Mouse (Mus musculus) MN1 (cell line): ENCODE data around the gene Me3.
"Not testable (repeated sequence)": the region's sequence is repeated elsewhere in the genome, so short reads cannot be mapped to it uniquely, and the experiment has no call there.

Source experiments
- DNase-seq: peaks from one replicate; pipeline ENCODE4 v3.0.0-alpha.2; 2016; ENCODE audit warnings: low spot score

Gene Me3

DNA sequence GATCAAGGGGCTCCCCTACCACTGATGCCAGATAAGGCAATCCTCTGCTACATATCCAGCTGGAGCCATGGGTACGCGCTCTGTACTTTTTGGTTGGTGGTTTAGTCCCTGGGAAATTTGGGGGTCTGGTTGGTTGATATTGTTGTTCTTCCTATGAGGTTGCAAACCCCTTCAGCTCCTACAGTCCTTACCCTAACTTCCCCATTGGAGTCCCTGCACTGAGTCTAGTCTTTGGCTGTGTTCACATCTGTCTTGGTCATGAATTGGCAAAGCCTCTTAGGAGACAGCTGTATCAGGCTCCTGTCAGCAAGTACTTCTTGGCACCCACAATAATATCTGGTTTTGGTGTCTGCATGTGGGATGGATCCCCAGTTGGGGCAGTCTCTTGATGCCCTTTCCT, 98.9 kb downstream of the Me3 start:
- DNase-seq: not testable (repeated sequence)

DNA sequence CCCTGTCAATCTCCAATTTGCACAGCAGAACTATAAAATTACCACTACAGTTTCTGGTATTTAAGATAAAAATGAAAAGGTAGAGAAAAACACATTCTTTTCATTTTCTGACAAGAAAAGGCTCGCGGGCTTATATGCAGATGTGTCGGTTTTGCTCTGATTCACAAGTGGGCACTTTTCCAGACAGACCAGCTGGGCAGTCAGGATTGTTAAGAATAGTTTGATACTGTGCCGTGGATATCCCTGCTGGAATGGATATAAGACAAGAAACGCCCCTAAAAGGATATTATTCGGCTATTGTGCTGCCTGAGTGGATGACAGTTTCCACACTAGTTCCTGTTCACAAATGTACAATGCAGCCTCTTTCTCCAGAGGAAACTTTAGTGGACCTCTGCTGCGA, 116.2 kb downstream of the Me3 start:
- DNase-seq: no peak

DNA sequence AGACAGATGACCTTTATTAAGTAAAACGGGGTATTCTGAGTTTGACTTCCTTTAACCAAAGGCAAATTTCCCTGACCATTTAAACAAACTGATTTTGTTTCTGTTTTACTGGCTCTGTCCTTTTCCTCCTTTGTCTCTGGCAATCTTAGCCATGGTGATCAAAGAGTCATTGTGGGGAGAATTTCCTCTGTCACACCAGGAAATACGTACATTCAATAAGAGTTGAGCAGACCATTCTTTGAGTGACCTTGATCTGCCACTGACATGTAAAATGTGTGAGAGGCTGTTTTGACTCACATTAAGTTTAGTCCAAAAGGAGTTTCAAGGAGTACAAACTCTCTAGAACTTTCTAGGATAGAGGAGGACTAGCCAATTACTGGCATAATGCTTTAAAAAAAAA, 117.0 kb downstream of the Me3 start:
- no peak for DNase-seq

DNA sequence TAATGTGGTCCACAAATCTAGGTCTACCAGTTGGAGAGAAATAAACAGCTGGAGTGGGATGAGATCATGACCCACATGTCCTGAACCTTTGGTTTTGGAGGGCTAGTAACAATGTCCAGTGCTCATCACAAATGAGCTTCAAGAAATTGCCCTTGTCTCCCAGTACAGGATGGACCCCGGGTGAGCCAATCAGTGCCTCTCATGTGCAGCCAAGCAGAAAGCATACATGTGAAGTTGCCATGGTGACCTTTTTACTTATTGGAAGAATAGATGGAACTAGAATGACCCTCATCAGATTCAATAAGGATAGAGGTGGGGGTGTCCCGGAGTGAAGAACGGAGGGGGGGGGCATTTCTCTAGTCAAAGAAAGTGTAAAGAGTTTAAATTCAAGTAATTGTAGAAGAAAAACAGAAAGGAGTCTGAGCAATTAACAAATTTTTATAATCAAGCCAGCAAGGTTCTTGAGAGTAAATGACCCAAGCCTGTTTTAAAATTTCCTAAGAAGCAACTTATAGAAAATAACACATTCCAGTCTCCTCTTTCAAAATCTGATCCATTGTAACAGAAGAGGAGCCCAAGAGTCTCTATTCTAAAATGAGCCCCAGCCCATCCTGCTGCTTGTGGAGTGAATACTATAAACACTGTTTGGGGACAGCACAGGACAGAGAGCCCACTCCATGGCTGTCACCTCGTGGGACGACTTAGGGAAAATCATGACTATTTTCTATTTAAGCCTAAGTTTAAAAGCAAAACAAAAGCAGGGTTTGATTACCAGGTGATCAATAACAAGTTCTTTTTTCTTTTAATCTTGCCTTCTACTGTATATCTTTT, 134.7 kb downstream of the Me3 start:
- DNase-seq: no peak

DNA sequence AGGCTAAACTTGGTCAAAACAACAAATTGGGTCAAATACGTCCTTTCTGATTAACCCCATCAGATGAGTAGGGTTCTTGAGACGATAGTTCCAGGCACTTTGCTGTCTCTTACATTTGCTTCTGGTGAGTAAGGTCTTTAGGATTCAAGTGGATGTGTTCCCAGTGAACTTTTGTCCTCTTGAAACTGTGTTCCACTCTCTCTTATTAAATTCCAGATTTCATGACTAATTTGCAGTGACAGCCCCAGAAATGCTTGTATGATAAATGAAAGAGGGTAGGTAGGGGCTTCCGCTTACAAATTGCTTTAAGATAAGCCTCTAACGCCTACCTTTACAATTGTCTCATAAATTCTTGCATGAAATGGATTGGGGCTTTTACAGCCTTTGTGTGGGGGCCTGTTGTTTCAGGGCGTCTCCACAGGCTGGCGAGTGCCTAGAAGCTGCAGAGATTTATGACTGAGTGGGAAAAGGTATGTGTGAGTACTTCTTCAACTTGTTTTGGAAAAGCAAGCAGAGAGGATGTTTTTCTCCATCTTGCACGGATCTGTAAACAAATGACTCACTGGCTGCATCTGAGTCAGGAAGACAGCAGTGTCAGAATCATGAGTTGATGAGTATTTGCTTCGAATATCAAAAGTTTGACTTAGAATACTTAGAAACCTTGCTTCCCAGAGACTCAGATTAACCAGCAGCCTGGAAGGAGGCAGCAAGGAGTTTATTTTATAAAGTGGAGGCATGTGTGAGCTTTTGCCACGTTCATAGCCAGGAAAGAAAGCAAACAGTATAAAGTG, 137.1 kb downstream of the Me3 start:
- no peak for DNase-seq

- no peak for DNase-seq
Observed at GRCm38 (mm10) chr7:89770021-89770420, 137.8 kb downstream of the Me3 start.

- DNase-seq: no peak
Observed at GRCm38 (mm10) chr7:89772906-89773305, 140.7 kb downstream of the Me3 start.

DNA sequence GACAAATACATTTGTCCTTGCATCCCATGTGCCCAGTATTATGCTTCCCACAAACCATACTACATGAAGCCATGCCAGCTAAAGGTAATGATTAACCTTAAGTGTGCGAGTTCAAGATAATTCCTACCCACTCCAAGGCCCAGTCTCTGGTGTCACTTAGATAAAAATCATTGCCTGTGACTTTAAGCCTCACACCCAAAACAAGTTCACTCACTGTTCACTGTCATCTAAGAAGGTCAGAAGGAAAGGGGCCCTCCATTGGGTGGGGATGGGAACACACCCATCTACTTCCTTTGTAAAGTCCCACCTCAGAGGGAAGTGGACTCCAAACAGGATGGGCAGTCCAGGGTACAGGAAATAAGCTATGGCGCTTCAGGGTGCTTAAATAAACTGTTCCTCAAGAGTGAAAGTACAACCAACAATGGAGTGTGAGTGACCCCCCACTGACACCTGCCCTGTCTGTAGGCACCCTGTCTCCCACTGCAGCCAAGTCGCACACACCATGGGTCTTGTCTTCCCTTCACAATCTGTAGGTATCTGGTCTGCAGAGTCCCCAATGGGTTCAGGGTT, 141.2 kb downstream of the Me3 start:
- DNase-seq: no peak

- DNase-seq: no peak
Observed at GRCm38 (mm10) chr7:89773926-89774325, 141.7 kb downstream of the Me3 start.

- no peak for DNase-seq
Observed at GRCm38 (mm10) chr7:89775848-89776247, 143.7 kb downstream of the Me3 start.

- no peak for DNase-seq
Observed at GRCm38 (mm10) chr7:89781391-89781790, 149.2 kb downstream of the Me3 start.

- no peak for DNase-seq
Observed at GRCm38 (mm10) chr7:89787735-89788134, 155.5 kb downstream of the Me3 start.

DNA sequence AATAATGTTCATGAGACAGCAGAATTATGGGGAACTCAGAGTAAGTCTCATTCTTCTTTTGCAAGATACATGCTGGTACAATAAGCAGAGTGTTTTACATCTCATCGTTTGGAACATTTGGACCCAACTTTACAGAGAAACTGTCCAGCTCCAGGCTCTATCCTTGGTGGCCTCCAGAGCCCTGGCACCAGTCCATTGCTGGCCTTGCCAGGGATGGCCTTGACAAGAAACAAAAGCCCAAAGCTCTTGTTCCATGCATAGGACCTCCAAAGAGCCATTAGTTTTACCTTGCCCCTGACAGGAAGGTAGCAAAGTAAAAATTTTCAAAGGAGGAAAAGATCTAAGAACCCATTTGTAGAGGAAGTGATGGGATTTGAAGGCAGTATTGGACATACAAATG, 160.4 kb downstream of the Me3 start:
- no peak for DNase-seq

DNA sequence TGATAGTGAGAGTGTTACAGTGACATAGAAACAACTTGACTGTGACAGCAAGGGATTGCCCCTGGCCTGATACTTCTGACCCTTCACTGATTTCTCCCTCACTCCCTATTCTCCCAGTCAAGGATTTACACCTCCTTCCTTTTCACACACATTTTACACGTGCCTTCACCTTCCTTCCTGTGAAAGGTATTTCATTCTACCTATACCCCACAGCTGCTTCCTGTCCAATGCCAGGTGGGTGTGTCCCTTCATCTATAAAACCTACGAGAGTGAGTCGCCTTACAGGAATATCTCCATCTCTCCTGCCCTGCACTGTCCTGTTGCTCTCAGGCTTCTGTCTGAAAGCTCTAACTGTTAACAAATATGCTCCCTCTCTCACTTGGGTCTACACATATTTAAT, 163.2 kb downstream of the Me3 start:
- DNase-seq: no peak

GRCm38 (mm10) chr7:89796351-89796801, 164.2 kb downstream of the Me3 start:
- DNase-seq: no peak

GRCm38 (mm10) chr7:89798358-89799020, 166.3 kb downstream of the Me3 start:
- DNase-seq: no peak

- no peak for DNase-seq
Observed at GRCm38 (mm10) chr7:89802447-89802846, 170.3 kb downstream of the Me3 start.

DNA sequence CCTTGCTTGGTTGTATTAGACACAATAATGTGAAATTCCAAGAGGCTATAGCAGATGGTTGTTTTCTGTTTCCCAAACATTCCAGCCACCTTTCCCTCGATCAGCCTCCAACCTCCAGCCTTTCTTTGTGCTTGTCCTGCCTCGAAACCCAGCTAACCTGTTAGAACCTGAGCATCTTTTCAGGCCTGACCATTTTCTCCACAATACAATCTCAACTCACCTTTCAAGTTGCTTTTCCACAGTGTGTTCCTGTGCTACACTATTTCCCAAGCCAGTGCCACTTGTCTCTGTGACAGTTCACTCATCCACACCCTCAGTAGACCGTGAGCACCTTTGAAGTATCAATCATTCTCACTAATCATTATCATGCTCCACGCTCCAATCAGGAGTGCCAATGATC, 171.8 kb downstream of the Me3 start:
- no peak for DNase-seq

DNA sequence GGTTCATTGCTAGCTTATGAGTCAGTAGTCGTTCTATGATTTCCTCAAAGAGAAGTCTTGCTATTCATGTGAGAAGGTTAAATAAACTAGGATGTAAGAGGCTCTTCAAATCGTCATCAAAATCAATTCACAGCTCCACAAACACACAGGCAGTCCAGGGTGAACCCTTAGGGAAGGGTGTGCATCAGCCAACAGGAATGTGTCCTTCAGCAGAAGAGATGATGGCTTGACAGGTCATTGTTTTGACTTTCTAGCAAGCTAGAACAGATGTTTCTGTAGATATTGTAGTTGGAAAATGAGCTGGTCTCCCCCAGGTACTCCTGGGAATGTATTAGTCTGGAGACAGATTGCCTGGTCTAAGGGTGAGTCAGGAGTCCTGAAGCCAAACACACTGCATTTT, 177.2 kb downstream of the Me3 start:
- no peak for DNase-seq

DNA sequence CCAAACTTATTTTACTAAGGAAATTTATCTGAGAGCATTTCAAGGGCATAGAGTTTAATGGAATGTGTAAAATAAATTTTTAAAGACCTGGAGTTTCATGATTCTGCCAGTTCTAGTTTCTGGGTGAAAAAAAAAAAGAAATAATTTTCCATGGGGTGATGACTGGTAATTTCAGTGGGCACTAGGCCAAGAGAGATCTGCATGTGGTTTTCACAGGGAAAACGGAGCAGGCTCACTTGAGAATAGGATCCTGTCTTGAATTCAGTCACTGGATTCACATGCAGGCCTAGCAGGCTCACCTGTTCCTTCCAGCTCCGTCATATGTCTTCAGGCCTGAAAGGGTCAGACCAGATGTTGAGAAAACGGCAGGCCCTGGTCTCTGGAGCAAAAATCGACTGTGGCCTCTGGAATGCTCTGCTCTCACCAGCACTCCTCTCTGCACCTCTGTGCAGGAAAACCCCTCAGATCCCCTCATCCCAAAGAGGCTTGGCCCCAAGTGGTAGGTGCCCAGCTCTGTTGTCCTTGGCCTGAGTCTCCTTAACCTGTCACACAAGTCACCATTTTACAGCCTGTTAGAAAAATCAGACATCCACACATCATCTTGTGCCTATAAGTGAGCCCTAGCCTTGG, 196.4 kb downstream of the Me3 start:
- DNase-seq: no peak

GRCm38 (mm10) chr7:89829201-89829600, 197.0 kb downstream of the Me3 start:
- no peak for DNase-seq

DNA sequence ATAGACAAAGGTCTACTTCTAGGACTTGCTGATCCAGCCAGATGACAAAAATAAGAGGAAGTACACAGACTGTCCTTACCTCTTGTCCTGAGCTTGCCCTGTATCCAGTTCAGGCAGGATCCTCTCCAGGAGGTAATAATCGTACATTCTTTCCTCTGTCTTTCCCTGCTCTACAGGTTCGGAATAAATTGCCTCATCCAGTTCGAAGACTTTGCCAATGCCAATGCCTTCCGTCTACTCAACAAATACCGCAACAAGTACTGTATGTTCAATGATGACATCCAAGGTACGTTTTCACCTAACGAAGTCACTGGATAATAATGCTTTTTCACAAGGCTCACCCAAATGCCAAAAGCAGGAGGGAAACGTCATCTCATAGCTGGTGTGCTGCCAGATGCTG, 201.3 kb downstream of the Me3 start:
- no peak for DNase-seq
